Mouse (Mus musculus) heart, adult 2 months (tissue): Measurements from ENCODE around the gene Nol6.
"Not testable (repeated sequence)": the region's sequence is repeated elsewhere in the genome, so short reads cannot be mapped to it uniquely, and the experiment has no call there.

ENCODE experiments used
- CTCF ChIP-seq: fragments of 200-600 bp; IDR thresholded peaks from 2 replicates; pipeline ENCODE4 v1.8.1; 2022; ENCODE audit warnings: antibody characterized with exemption, mild to moderate bottlenecking, moderate library complexity
- POLR2A ChIP-seq: fragments of 200-500 bp; IDR thresholded peaks from 2 replicates; pipeline ENCODE4 v1.6.1; 2011; ENCODE audit warnings: mild to moderate bottlenecking, low read depth, low read length, control low read depth; ENCODE audit not compliant: insufficient read depth

GRCm38 (mm10) chr4:41082803-41083202 lies 41.5 kb downstream of the Nol6 start:
- TF ChIP-seq CTCF, POLR2A: not testable (repeated sequence)
